Mouse (Mus musculus): ENCODE measurements around the gene Tdrd6.

Gene Tdrd6

GRCm38 (mm10) chr17:43629496-43630426 lies at the start of gene Tdrd6:
Gene Tdrd6 (minus strand): TSS chr17:43630299.
- peak; percentile 41 for DNase-seq (ENCODE audit: extremely low spot score)

- no peak for DNase-seq (ENCODE audit: extremely low spot score)
These were observed 47.2 kb upstream of the Tdrd6 start for GRCm38 (mm10) chr17:43677317-43677716.

- no peak for DNase-seq (ENCODE audit: extremely low spot score)
These were observed 46.1 kb upstream of the Tdrd6 start for GRCm38 (mm10) chr17:43676241-43676640.

GRCm38 (mm10) chr17:43675228-43675627 lies 45.1 kb upstream of the Tdrd6 start:
- no peak for DNase-seq (ENCODE audit: extremely low spot score)

GRCm38 (mm10) chr17:43671907-43672306 lies 41.8 kb upstream of the Tdrd6 start:
- DNase-seq (ENCODE audit: extremely low spot score), result no peak

- no peak for DNase-seq (ENCODE audit: extremely low spot score)
These were observed 39.1 kb upstream of the Tdrd6 start for GRCm38 (mm10) chr17:43669145-43669695.

- DNase-seq (ENCODE audit: extremely low spot score), result peak; percentile 28
These were observed 37.3 kb upstream of the Tdrd6 start, which contains the start of gene Cyp39a1 for GRCm38 (mm10) chr17:43667290-43667843. Gene Cyp39a1 (plus strand): TSS chr17:43667425.

- peak; percentile 91 for DNase-seq (ENCODE audit: extremely low spot score)
These were observed 36.6 kb upstream of the Tdrd6 start, which contains the start of gene Slc25a27 for GRCm38 (mm10) chr17:43666576-43667289. Gene Slc25a27 (minus strand): TSS chr17:43667214.

- no peak for DNase-seq (ENCODE audit: extremely low spot score)
These were observed 21.4 kb upstream of the Tdrd6 start for GRCm38 (mm10) chr17:43651314-43652046.

- no peak for DNase-seq (ENCODE audit: extremely low spot score)
These were observed 19.7 kb upstream of the Tdrd6 start for GRCm38 (mm10) chr17:43649641-43650436.

GRCm38 (mm10) chr17:43646925-43647324 lies 16.8 kb upstream of the Tdrd6 start:
- no peak for DNase-seq (ENCODE audit: extremely low spot score)

GRCm38 (mm10) chr17:43645136-43645535 lies 15.0 kb upstream of the Tdrd6 start:
- no peak for DNase-seq (ENCODE audit: extremely low spot score)

GRCm38 (mm10) chr17:43644375-43644774 lies 14.3 kb upstream of the Tdrd6 start:
- DNase-seq (ENCODE audit: extremely low spot score), result no peak

- DNase-seq (ENCODE audit: extremely low spot score), result no peak
These were observed 13.1 kb upstream of the Tdrd6 start for GRCm38 (mm10) chr17:43643191-43643590.

GRCm38 (mm10) chr17:43640825-43641224 lies 10.7 kb upstream of the Tdrd6 start:
- no peak for DNase-seq (ENCODE audit: extremely low spot score)

GRCm38 (mm10) chr17:43637146-43637545 lies 7.0 kb upstream of the Tdrd6 start:
- DNase-seq (ENCODE audit: extremely low spot score), result no peak

GRCm38 (mm10) chr17:43630427-43630760 lies 295 bp upstream of the Tdrd6 start:
- no peak for DNase-seq (ENCODE audit: extremely low spot score)

GRCm38 (mm10) chr17:43629026-43629495 lies 1.0 kb downstream of the Tdrd6 start:
- no peak for DNase-seq (ENCODE audit: extremely low spot score)

- DNase-seq (ENCODE audit: extremely low spot score), result no peak
These were observed 1.9 kb downstream of the Tdrd6 start for GRCm38 (mm10) chr17:43628246-43628645.

GRCm38 (mm10) chr17:43622076-43622475 lies 8.0 kb downstream of the Tdrd6 start:
- DNase-seq (ENCODE audit: extremely low spot score), result no peak

Data from embryo, embryonic 9.5 days (tissue).